Mouse (Mus musculus): ENCODE measurements around the gene Rxfp3. TPM values are rescaled to one million over a fixed set of nuclear protein-coding genes. Genes with fewer than 3 reads are reported as not detected.

Rxfp3 gene
- polyA plus RNA-seq (2014; fragmentation: Illumina TruSeq; extraction: RNeasy Lipid Tissue Mini Kit (QIAGEN cat#74804)) = 0.14 TPM

DNA sequence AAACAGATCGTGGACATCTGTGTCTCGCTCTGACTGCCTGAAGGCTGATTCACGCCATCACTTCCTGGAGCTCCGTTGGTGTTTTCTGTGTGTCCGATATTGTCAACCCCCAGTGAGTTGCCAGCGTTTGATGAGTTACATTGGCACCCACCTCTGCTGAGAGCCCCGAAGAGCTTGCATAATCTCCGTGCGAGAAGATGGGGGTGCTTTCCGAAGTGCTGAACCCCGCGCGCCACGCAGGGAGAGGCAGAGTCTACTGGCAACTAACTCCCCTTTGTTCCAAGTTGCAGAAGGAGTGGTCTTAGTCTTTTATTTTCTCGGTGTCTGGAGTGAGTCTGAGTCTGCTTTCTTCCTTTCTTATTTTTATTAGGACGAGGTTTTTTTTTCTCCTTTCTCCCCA, at the start of gene Rxfp3:
Gene Rxfp3, minus strand, starts transcription at position 281 of the 400 bp plus-strand sequence.

DNA sequence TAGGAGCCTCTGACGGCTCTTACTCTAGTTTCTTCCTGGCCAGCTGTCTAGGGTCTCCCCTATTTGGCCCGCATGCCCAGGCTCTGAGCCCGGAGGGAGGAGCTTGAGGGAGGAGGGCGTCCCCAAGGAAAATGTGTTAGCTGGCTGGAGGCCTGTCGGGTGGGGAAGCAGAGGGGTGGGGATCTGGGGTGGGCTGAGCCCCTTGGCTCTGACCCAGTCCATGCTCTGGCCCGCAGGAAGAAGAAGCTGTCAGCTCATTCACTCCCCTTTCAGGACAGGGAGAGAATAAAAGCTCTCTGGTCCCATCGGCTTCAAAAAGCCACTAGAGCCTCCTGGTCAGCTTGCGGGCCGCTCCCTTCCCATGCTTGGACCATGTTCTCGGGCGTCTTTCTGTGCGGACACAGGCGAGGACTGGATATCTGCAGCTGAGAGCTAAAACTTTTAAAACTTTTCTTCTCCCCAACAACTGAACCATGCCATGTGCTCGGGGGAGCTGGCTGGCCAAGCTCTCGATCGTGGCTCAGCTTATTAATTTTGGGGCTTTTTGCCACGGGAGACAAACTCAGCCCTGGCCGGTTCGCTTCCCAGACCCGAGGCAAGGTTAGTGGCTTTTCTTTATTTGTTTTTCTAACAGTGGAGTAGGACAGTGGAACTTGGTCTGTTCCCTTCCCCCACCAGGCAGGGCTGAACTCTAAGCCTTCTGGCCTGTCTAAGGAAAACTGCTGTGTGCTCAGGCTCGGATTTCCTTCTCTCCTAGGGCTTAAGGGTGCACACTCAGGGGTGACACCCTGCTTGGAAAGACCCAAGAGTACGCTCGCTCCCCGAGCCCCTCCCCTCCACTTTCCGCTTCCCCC, 27.0 kb upstream of the Rxfp3 start, which contains the start of gene Adamts12:
Gene Adamts12, plus strand, starts transcription at position 233 of the 854 bp plus-strand sequence.

DNA sequence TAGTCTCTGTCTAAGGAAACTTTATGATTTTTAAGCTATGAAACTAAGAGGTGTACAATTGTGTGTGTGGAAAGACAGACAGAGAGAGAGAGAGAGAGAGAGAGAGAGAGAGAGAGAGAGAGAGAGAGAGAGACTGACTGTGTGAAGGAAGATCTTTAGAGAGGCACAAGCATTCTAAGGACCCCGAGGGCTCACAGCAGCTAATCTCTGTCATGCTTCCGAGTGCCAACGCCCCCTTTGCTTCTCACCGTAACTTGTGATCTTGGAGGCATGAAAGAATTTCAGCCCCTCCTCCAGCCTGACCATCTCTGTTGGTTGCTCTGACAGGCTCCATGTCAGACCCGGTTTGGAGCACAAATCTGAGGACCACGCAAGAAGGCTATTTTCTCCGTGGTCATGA, 37.4 kb downstream of the Rxfp3 start, which contains the start of gene Slc45a2:
Gene Slc45a2, plus strand, starts transcription at position 301 of the 400 bp plus-strand sequence.

Other genes starting within 250 kb of the Rxfp3 start
- gene C1qtnf3, start 85.7 kb downstream of the Rxfp3 start, polyA plus RNA-seq (2014; fragmentation: Illumina TruSeq; extraction: RNeasy Lipid Tissue Mini Kit (QIAGEN cat#74804)) = 22.0 TPM
- 4.8 TPM for gene Amacr, start 56.2 kb downstream of the Rxfp3 start, polyA plus RNA-seq (2014; fragmentation: Illumina TruSeq; extraction: RNeasy Lipid Tissue Mini Kit (QIAGEN cat#74804))
- gene Slc45a2, start 37.3 kb downstream of the Rxfp3 start, polyA plus RNA-seq (2014; fragmentation: Illumina TruSeq; extraction: RNeasy Lipid Tissue Mini Kit (QIAGEN cat#74804)) = not detected
- gene Adamts12, start 26.8 kb upstream of the Rxfp3 start, polyA plus RNA-seq (2014; fragmentation: Illumina TruSeq; extraction: RNeasy Lipid Tissue Mini Kit (QIAGEN cat#74804)) = 17.4 TPM